Mouse (Mus musculus): ENCODE measurements around the gene Upk1a. TPM values are rescaled to one million over a fixed set of nuclear protein-coding genes. Genes with fewer than 3 reads are reported as not detected.

The Upk1a gene
- 0.13 and 0.23 TPM in 2 replicates for polyA plus RNA-seq (2021; fragmentation: Nextera tagmentation)
- long read RNA-seq, experiment 1, partial matches to known transcripts, result 0 of 2 reads
- long read RNA-seq, experiment 1, other reads (novel, unspliced or antisense), result 2 of 2 reads
- long read RNA-seq, experiment 2, result 0 reads

GRCm38 (mm10) chr7:30612654-30613402, at the start of gene Upk1a:
Upk1a (minus strand) TSS chr7:30612847.

DNA sequence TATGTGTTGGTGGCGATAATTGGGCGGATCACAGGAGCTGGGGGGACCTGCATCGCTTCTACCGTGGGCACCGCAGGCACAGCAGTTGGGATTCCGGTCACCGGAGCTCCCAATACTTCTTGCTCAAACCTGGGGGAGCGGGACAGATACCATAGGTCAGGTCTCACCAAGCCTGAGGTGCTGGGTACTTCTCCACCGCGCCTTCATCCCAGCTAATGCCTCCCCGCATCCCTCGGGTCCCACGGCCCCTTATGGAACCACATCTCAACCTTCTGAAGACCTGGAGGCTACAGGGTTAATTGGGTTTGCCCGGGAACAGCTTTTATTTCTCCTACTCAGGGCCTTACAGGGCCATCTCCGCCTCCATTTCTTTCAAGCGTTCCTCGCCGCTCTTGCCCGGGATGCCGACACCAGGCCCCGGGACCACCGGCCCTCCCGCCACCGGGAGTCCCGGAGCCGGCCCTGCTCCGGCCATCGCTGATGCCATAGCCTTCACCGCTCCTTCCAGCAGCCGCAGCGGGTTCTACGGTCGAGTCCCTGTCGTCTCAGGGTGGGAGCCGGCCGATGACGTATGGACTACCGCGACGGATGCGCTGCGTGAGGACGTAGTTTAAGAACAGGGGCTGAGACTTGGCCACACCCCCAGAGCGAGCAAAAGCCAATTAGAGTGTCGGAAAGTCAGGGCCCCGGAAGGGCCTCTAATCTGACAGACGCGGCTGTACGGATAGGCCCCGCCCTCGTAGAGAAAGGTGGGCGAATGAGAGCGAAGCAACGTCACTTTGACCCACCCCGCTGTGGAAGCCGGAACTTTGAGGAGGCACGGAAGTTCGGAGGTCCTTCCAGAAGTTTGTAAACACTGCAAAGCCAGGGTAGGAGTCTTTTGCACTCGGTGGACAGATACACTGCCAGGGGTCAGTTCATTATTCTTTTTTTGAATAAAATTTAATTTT, 37.2 kb upstream of the Upk1a start, which contains the start of gene Rbm42:
TSS of gene Rbm42 (minus strand) at position 727 of the 950 bp plus-strand sequence.

DNA sequence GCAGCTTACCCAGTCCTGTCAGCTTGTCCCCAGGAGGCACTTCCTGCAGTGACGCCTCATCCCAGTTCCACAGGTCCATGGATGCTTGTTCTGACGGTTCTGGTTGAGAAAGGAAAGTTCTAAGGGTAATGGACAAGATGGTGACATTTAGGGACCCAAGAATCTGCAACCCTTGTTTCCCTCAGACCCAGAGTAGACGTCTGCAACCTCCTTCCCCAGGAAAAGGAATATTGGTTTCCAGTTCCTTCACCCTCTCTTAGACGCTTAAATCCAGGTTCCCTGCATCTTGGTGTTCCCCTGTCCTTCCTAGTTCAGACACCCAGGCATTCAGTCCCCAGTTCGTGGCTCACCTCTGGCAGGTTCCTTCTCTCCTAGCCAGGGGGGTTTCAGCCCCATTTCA, 23.1 kb upstream of the Upk1a start, which contains the start of gene Etv2:
TSS of gene Etv2 (minus strand) at position 101 of the 400 bp plus-strand sequence.

GRCm38 (mm10) chr7:30625530-30626384, 13.1 kb upstream of the Upk1a start, which contains the start of gene Cox6b1:
Cox6b1 (minus strand) TSS chr7:30626151.

GRCm38 (mm10) chr7:30598786-30599185, 13.9 kb downstream of the Upk1a start, which contains the start of gene Zbtb32:
Zbtb32 (minus strand) TSS chr7:30598909.

GRCm38 (mm10) chr7:30588676-30589434, 23.8 kb downstream of the Upk1a start, which contains the start of gene Kmt2b:
Kmt2b (minus strand) TSS chr7:30588726.

DNA sequence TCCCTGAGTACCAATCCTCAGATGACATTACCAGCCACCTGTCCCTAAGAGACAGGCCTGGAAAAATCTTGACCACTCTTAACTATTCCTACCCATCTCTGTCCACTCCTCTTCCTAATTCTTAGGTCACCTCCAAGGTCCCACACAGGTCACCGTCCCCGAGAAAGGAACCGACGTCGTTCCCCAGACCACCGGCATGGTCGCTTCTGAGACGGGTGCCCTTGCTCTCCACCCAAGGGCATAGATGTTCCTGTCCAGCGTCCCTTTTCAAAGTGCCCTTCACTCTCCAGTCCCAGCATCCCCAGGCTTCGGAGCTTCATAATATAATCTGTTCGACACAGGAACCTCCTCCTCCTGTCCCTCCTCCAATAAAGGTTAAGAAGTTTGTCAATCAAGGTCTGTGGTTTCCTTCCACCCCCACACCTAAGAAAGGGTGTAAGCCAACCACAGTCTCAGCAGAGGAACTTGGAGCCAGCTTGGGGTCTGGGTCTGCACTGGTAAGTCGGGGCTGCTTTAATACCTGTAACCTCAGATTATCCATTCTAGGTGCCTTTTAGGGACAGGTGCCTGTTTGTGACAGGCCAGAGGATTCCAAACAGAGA, 47.6 kb downstream of the Upk1a start, which contains the start of gene Igflr1:
TSS of gene Igflr1 (plus strand) at position 458 of the 602 bp plus-strand sequence.

DNA sequence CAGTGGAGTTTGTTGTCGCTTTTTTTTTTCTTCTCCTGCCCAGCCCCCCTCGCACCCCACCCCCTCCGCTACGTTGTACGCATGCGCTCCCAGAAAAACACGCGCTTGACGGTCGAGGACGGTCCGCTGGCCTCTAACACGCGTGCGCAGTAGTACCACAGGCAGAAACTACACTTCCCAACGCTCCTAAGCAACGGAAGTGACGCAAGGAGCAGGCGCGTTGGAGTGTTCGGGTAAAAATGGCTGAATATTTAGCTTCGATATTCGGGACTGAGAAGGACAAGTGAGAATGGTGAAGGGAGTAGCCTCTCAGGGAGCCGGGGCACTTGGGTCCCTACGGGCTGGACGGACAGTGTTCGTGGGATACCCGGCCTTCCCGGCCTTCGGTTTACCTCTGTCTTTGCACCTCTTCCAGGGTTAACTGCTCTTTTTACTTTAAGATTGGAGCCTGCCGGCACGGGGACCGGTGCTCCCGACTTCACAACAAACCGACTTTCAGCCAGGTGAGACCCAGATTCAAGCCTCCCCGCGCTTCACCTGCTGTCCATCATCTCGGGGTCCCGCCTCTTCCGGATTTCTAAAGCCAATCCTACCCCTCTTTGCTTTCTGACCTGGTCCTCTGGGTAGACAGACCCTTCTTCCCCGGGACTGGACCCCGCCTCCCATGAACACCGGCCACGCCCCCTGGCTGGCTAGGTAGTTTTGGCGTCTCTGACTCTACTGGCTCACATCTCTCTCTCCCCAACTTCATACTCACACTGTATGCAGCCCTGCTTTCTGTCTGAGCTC, 49.3 kb downstream of the Upk1a start, which contains the start of the genes U2af1l4, Gm49396 and Psenen:
TSS of gene U2af1l4 (plus strand) at position 185 of the 789 bp plus-strand sequence.
TSS of gene Gm49396 (plus strand) at position 228 of the 789 bp plus-strand sequence.
TSS of gene Psenen (minus strand) at position 511 of the 789 bp plus-strand sequence.

DNA sequence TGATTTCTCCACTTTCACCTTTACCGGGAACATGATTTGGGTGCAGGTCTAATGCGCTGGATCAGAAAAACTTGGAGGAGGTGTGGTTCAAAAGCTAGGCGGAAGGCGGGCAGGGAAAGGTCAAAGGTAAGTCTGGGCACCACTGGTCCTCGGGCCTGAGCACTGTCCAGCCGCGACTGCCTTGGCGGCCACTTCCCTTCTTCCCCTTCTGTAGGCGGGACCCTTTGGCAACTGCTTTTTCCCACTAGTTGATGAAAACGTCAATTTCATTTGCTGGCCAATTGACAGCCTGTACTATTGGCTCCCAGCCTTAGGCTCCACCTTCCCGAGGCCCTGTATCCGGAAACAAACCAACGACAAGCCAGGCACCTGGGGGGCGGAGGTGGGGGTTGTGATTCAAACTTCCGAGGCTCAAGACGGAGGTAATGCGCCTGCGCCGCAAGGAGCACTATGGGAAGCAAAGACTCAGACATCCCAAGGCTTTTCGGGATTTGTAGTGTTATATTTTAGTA, 53.1 kb downstream of the Upk1a start, which contains the start of gene Lin37:
TSS of gene Lin37 (minus strand) at position 396 of the 512 bp plus-strand sequence.

Other genes starting within 250 kb of the Upk1a start
- gene Tyrobp, start 199.1 kb downstream of the Upk1a start, polyA plus RNA-seq (2021; fragmentation: Nextera tagmentation), result 109 and 120 TPM in 2 replicates
- gene Hcst, start 193.0 kb downstream of the Upk1a start, polyA plus RNA-seq (2021; fragmentation: Nextera tagmentation), result 3.4 TPM in 2 replicates
- 0.63 and 0.77 TPM in 2 replicates for gene Nfkbid, start 191.1 kb downstream of the Upk1a start, polyA plus RNA-seq (2021; fragmentation: Nextera tagmentation)
- gene Aplp1, start 167.3 kb downstream of the Upk1a start, polyA plus RNA-seq (2021; fragmentation: Nextera tagmentation), result 261 and 1,018 TPM in 2 replicates
- 2.8 and 3.5 TPM in 2 replicates for gene Kirrel2, start 155.2 kb downstream of the Upk1a start, polyA plus RNA-seq (2021; fragmentation: Nextera tagmentation)
- gene Nphs1, start 154.5 kb downstream of the Upk1a start, polyA plus RNA-seq (2021; fragmentation: Nextera tagmentation), result 0.39 and 0.83 TPM in 2 replicates
- not detected in 2 replicates for gene Prodh2, start 119.2 kb downstream of the Upk1a start, polyA plus RNA-seq (2021; fragmentation: Nextera tagmentation)
- 42.0 and 69.4 TPM in 2 replicates for gene Arhgap33, start 77.8 kb downstream of the Upk1a start, polyA plus RNA-seq (2021; fragmentation: Nextera tagmentation)
- gene Hspb6, start 60.7 kb downstream of the Upk1a start, polyA plus RNA-seq (2021; fragmentation: Nextera tagmentation), result 4.9 and 7.6 TPM in 2 replicates
- gene Proser3, start 60.5 kb downstream of the Upk1a start, polyA plus RNA-seq (2021; fragmentation: Nextera tagmentation), result 0.69 and 2.1 TPM in 2 replicates
- gene Lin37, start 53.0 kb downstream of the Upk1a start, polyA plus RNA-seq (2021; fragmentation: Nextera tagmentation), result 54.8 and 66.6 TPM in 2 replicates
- gene U2af1l4, start 49.5 kb downstream of the Upk1a start, polyA plus RNA-seq (2021; fragmentation: Nextera tagmentation), result 108 and 133 TPM in 2 replicates
- gene Gm49396, start 49.5 kb downstream of the Upk1a start, polyA plus RNA-seq (2021; fragmentation: Nextera tagmentation), result 0.67 and 0.75 TPM in 2 replicates
- 187 and 210 TPM in 2 replicates for gene Psenen, start 49.2 kb downstream of the Upk1a start, polyA plus RNA-seq (2021; fragmentation: Nextera tagmentation)
- gene Igflr1, start 47.4 kb downstream of the Upk1a start, polyA plus RNA-seq (2021; fragmentation: Nextera tagmentation), result 0.55 and 1.2 TPM in 2 replicates
- 2.0 and 3.6 TPM in 2 replicates for gene Kmt2b, start 24.1 kb downstream of the Upk1a start, polyA plus RNA-seq (2021; fragmentation: Nextera tagmentation)
- 0.36 TPM in 1 of 2 replicates, not detected in the other for gene Zbtb32, start 13.9 kb downstream of the Upk1a start, polyA plus RNA-seq (2021; fragmentation: Nextera tagmentation)
- gene Cox6b1, start 13.3 kb upstream of the Upk1a start, polyA plus RNA-seq (2021; fragmentation: Nextera tagmentation), result 2,467 and 2,532 TPM in 2 replicates
- not detected in 2 replicates for gene Etv2, start 23.0 kb upstream of the Upk1a start, polyA plus RNA-seq (2021; fragmentation: Nextera tagmentation)
- 112 and 122 TPM in 2 replicates for gene Rbm42, start 37.5 kb upstream of the Upk1a start, polyA plus RNA-seq (2021; fragmentation: Nextera tagmentation)
- 3.6 and 4.0 TPM in 2 replicates for gene Haus5, start 52.1 kb upstream of the Upk1a start, polyA plus RNA-seq (2021; fragmentation: Nextera tagmentation)
- gene Pmis2, start 58.8 kb upstream of the Upk1a start, polyA plus RNA-seq (2021; fragmentation: Nextera tagmentation), result not detected in 2 replicates
- not detected in 2 replicates for gene 2200002J24Rik, start 86.1 kb upstream of the Upk1a start, polyA plus RNA-seq (2021; fragmentation: Nextera tagmentation)
- gene Atp4a, start 99.4 kb upstream of the Upk1a start, polyA plus RNA-seq (2021; fragmentation: Nextera tagmentation), result 0.55 and 0.83 TPM in 2 replicates
- 172 and 228 TPM in 2 replicates for gene Tmem147, start 116.7 kb upstream of the Upk1a start, polyA plus RNA-seq (2021; fragmentation: Nextera tagmentation)
- gene Gapdhs, start 130.8 kb upstream of the Upk1a start, polyA plus RNA-seq (2021; fragmentation: Nextera tagmentation), result not detected in 2 replicates
- gene Sbsn, start 138.6 kb upstream of the Upk1a start, polyA plus RNA-seq (2021; fragmentation: Nextera tagmentation), result 7.3 and 9.5 TPM in 2 replicates
- 11.7 and 12.6 TPM in 2 replicates for gene Dmkn, start 150.9 kb upstream of the Upk1a start, polyA plus RNA-seq (2021; fragmentation: Nextera tagmentation)
- not detected in 2 replicates for gene Krtdap, start 175.0 kb upstream of the Upk1a start, polyA plus RNA-seq (2021; fragmentation: Nextera tagmentation)
- gene Ffar2, start 210.9 kb upstream of the Upk1a start, polyA plus RNA-seq (2021; fragmentation: Nextera tagmentation), result not detected in 2 replicates
- 0.06 and 0.16 TPM in 2 replicates for gene Ffar3, start 243.3 kb upstream of the Upk1a start, polyA plus RNA-seq (2021; fragmentation: Nextera tagmentation)
- not detected in 2 replicates for gene Ffar1, start 248.7 kb upstream of the Upk1a start, polyA plus RNA-seq (2021; fragmentation: Nextera tagmentation)